Mouse (Mus musculus) midbrain, embryonic 10.5 days (tissue): ENCODE measurements around the gene Pafah1b3. TPM values are rescaled to one million over a fixed set of nuclear protein-coding genes. Genes with fewer than 3 reads are reported as not detected.
"Not testable (repeated sequence)": the region's sequence is repeated elsewhere in the genome, so short reads cannot be mapped to it uniquely, and the experiment has no call there.

ENCODE experiments used
- DNase-seq: peaks from one replicate; pipeline ENCODE4 v3.0.0-alpha.2; 2017; ENCODE audit warnings: low spot score
- H3K27ac ChIP-seq: fragments of 300-500 bp; sonication (generic); replicated peaks from 2 replicates; pipeline ENCODE4 v1.5.1; 2016; ENCODE audit warnings: mild to moderate bottlenecking
- H3K27me3 ChIP-seq: fragments of 300-500 bp; sonication (generic); 2 replicates; pipeline ENCODE4 v1.6.1; 2016; ENCODE audit warnings: low read depth, mild to moderate bottlenecking; ENCODE audit not compliant: poor library complexity, severe bottlenecking
- H3K36me3 ChIP-seq: fragments of 300-500 bp; sonication (generic); 2 replicates; pipeline ENCODE4 v1.6.1; 2016; ENCODE audit warnings: mild to moderate bottlenecking, moderate library complexity
- H3K4me1 ChIP-seq: fragments of 300-500 bp; sonication (generic); 2 replicates; pipeline ENCODE4 v1.6.1; 2016
- H3K4me3 ChIP-seq: fragments of 300-500 bp; sonication (generic); 2 replicates; pipeline ENCODE4 v1.5.1; 2016; ENCODE audit warnings: mild to moderate bottlenecking, moderate library complexity
- H3K9me3 ChIP-seq: fragments of 300-500 bp; sonication (generic); replicated peaks from 2 replicates; pipeline ENCODE4 v1.6.1; 2016; ENCODE audit warnings: mild to moderate bottlenecking
- WGBS: fragments of 180-500 bp; shearing (Covaris S2); methylation state at CpG from one replicate; pipeline ENCODE4 v1.1.7; 2016; 5-methylcytosine and 5-hydroxymethylcytosine counted together
- polyA plus RNA-seq: library from polyadenylated mRNA; unstranded; fragments of >200 nt; fragmentation: Nextera tagmentation; extraction: Ambion mirVana; gene quantifications from 2 replicates; pipeline ENCODE4 v1.2.1, GENCODE M21; 2016

The Pafah1b3 gene
- polyA plus RNA-seq, 1 experiment from 2014 or later: 293 TPM

GRCm38 (mm10) chr7:25267751-25268463 lies 29.9 kb downstream of the Pafah1b3 start:
- Histone ChIP-seq H3K36me3 (peaks cover 20% of the 10 kb centered on the region), H3K27ac (peak overlapping the region; percentile 97), H3K9me3 (no peaks in the 10 kb centered on the region), H3K4me1 (peaks cover 44% of the 10 kb centered on the region), H3K4me3 (peak overlapping the region; percentile 90), H3K27me3 (peaks cover 6% of the 10 kb centered on the region; the same call in 1 of the 2 replicates)
- under 1% methylated on average over 33 of the region's 33 CpGs for WGBS
- peak; percentile 98 for DNase-seq

- H3K36me3 ChIP-seq: peaks cover 14% of the 10 kb centered on the region
- H3K9me3 ChIP-seq: no peaks in the 10 kb centered on the region
- peaks cover 44% of the 10 kb centered on the region for H3K4me1 ChIP-seq
- H3K27ac ChIP-seq: peak within 1 kb of the TSS; percentile 97
- peaks cover 6% of the 10 kb centered on the region; the same call in 1 of the 2 replicates for H3K27me3 ChIP-seq
- under 1% methylated on average over 29 of the region's 29 CpGs for WGBS
- peak; percentile 99 for DNase-seq
- peak within 1 kb of the TSS; percentile 90 for H3K4me3 ChIP-seq
These were observed 30.5 kb downstream of the Pafah1b3 start, which contains the start of gene Cic for GRCm38 (mm10) chr7:25267301-25267750. Cic (plus strand) TSS chr7:25267704.

GRCm38 (mm10) chr7:25266180-25266962 lies 31.4 kb downstream of the Pafah1b3 start:
- H3K4me3 ChIP-seq: peak overlapping the region; percentile 90; the same call in 1 of the 2 replicates
- H3K27ac ChIP-seq: peak overlapping the region; percentile 97
- peaks cover 44% of the 10 kb centered on the region for H3K4me1 ChIP-seq
- 89% methylated on average over 8 of the region's 8 CpGs for WGBS
- no peaks in the 10 kb centered on the region for H3K9me3 ChIP-seq
- peaks cover 6% of the 10 kb centered on the region; the same call in 1 of the 2 replicates for H3K27me3 ChIP-seq
- DNase-seq: no peak
- peaks cover 5% of the 10 kb centered on the region for H3K36me3 ChIP-seq

- not testable (repeated sequence) for H3K4me3 ChIP-seq, H3K36me3 ChIP-seq, H3K27me3 ChIP-seq, DNase-seq, H3K9me3 ChIP-seq, H3K27ac ChIP-seq
- 92% methylated on average over 5 of the region's 5 CpGs for WGBS
- peaks cover 44% of the 10 kb centered on the region for H3K4me1 ChIP-seq
These were observed 32.0 kb downstream of the Pafah1b3 start for GRCm38 (mm10) chr7:25265743-25266142.

GRCm38 (mm10) chr7:25263968-25264870 lies 33.6 kb downstream of the Pafah1b3 start:
- Histone ChIP-seq H3K9me3 (no peaks in the 10 kb centered on the region), H3K27me3 (peaks cover 6% of the 10 kb centered on the region; the same call in 1 of the 2 replicates), H3K27ac (no peak overlapping the region; the same call in 1 of the 2 replicates), H3K4me1 (peaks cover 31% of the 10 kb centered on the region), H3K36me3 (no peaks in the 10 kb centered on the region), H3K4me3 (no peak overlapping the region)
- no peak for DNase-seq
- WGBS: 26% methylated on average over 17 of the region's 17 CpGs

- H3K4me3 ChIP-seq: no peak overlapping the region
- H3K4me1 ChIP-seq: peaks cover 18% of the 10 kb centered on the region
- 89% methylated on average over 1 of the region's 1 CpGs for WGBS
- H3K36me3 ChIP-seq: no peaks in the 10 kb centered on the region
- no peaks in the 10 kb centered on the region for H3K9me3 ChIP-seq
- DNase-seq: no peak
- H3K27me3 ChIP-seq: peaks cover 6% of the 10 kb centered on the region; the same call in 1 of the 2 replicates
- no peak overlapping the region for H3K27ac ChIP-seq
These were observed 35.9 kb downstream of the Pafah1b3 start for GRCm38 (mm10) chr7:25261896-25262295.

- Histone ChIP-seq H3K27me3 (no peaks in the 10 kb centered on the region), H3K27ac (peak overlapping the region; percentile 96), H3K36me3 (peaks cover 5% of the 10 kb centered on the region; the same call in 1 of the 2 replicates), H3K4me3 (peak overlapping the region; percentile 78), H3K9me3 (no peaks in the 10 kb centered on the region), H3K4me1 (peaks cover 48% of the 10 kb centered on the region)
- no peak for DNase-seq
- WGBS: 15% methylated on average over 8 of the region's 8 CpGs
These were observed 46.0 kb downstream of the Pafah1b3 start for GRCm38 (mm10) chr7:25251822-25252221.

- H3K36me3 ChIP-seq: peaks cover 11% of the 10 kb centered on the region
- H3K9me3 ChIP-seq: no peaks in the 10 kb centered on the region
- H3K27me3 ChIP-seq: no peaks in the 10 kb centered on the region
- peaks cover 54% of the 10 kb centered on the region for H3K4me1 ChIP-seq
- under 1% methylated on average over 22 of the region's 22 CpGs for WGBS
- peak overlapping the region; percentile 96 for H3K27ac ChIP-seq
- H3K4me3 ChIP-seq: peak overlapping the region; percentile 78
- DNase-seq: no peak
These were observed 46.6 kb downstream of the Pafah1b3 start for GRCm38 (mm10) chr7:25251071-25251791.

GRCm38 (mm10) chr7:25250141-25250972 lies 47.4 kb downstream of the Pafah1b3 start, which contains the start of gene Erf:
Erf (minus strand) TSS chr7:25250761.
- peak; percentile 96 for DNase-seq
- Histone ChIP-seq H3K9me3 (no peaks in the 10 kb centered on the region), H3K4me1 (peaks cover 59% of the 10 kb centered on the region), H3K27me3 (no peaks in the 10 kb centered on the region), H3K4me3 (peak within 1 kb of the TSS; percentile 78), H3K36me3 (peaks cover 19% of the 10 kb centered on the region), H3K27ac (peak within 1 kb of the TSS; percentile 96)
- under 1% methylated on average over 78 of the region's 81 CpGs for WGBS

- H3K9me3 ChIP-seq: no peaks in the 10 kb centered on the region
- peaks cover 62% of the 10 kb centered on the region for H3K4me1 ChIP-seq
- under 1% methylated on average over 59 of the region's 73 CpGs for WGBS
- H3K27ac ChIP-seq: peak overlapping the region; percentile 96
- peaks cover 28% of the 10 kb centered on the region for H3K36me3 ChIP-seq
- H3K4me3 ChIP-seq: peak overlapping the region; percentile 78
- no peaks in the 10 kb centered on the region for H3K27me3 ChIP-seq
- DNase-seq: peak; percentile 88
These were observed 48.3 kb downstream of the Pafah1b3 start for GRCm38 (mm10) chr7:25249314-25250140.
